Mouse (Mus musculus): ENCODE measurements at regions not wholly inside any gene's neighbourhood (a gene's known extent, or its start where the extent isn't known, plus 50 kb on each side); places are given as distances from the start of the nearest gene placed in this dataset.

DNA sequence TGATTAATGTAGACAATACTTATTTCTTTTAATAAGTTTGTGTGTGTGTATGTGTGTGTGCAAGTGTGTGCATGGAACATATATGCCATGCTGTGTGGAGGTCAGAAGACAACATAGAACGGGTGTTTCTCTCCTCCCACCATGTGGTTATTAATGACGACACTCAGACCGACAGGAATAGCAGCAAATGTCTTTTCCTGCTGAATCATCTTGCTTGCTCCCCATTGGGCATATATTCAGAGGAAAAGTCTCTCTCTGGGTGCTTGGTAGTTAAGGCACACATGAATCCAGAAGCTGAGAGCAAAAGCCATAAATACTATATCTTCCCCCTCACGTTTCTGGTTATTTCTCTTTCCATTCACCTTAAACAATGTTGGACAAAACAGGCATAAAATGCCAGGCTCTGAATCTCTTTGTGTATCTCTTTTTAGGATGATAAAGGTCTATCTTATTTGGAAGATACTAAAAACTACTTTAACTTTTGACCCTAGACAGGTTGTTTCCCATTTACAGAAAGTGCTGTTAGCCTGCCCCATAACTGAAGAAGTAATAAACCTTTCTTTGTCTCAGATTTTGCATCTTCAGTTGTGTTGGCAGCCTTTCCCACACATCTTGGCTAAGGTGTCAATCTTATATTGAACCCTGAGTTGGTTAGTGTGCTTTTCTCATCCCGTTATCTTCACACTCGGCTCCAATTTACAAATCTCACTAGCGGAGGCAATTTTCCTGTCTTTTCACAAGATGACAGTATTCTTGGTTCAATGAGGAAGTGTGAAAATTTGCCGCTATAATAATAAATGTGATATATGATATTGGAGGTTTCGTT, 337.9 kb downstream of the Pdha2 start:
- DNase-seq (ENCODE audit: low read depth), result peak; percentile 56
- TF ChIP-seq CTCF (IDR thresholded peaks at IDR 0.05; ENCODE audit: borderline replicate concordance, extremely low read depth, insufficient read depth, insufficient read length), result no peak
- TF ChIP-seq POLR2A (IDR thresholded peaks at IDR 0.05; ENCODE audit: borderline replicate concordance, extremely low read depth, insufficient read depth, insufficient read length, poor library complexity, severe bottlenecking), result no peak

DNA sequence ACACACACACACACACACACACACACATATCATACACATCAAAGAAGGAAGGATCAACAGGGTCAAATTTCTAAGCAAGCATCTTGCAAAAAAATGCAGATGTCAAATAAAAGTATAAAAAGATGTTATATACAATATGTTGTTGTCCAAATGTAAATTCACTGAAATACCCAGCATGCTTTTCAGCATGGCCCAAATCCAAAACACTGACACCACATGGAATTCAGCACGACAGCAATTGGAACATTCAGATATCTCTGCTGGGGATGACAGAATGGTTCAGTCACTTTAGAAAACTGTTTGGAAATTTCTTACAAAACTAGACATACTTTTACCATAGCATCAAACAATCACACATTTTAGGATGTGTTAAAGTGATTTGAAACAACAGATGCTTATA, 339.6 kb downstream of the Pdha2 start:
- TF ChIP-seq CTCF (IDR thresholded peaks at IDR 0.05; ENCODE audit: borderline replicate concordance, extremely low read depth, insufficient read depth, insufficient read length) (no peak), POLR2A (IDR thresholded peaks at IDR 0.05; ENCODE audit: borderline replicate concordance, extremely low read depth, insufficient read depth, insufficient read length, poor library complexity, severe bottlenecking) (no peak)

DNA sequence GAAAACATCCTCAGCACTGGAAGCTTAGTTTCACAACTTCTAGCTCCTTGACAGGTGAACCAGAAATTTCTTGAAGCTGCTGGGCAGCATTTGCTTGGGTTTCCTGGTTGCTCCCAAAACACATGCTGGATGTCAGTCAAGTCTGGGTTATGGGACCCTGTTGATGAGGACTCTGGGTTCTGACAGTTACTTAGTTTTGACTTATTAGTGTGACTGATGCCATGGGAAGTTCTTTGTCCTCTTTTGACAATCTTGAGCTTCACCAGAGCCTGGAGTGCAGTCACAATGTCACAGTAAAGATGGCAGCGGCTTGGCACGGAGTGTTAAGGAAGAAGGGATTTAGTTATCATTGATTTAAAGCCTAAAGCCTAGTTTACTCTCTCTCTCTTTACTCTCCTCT, 340.9 kb downstream of the Pdha2 start:
- DNase-seq (ENCODE audit: low read depth), result no peak
- TF ChIP-seq CTCF (IDR thresholded peaks at IDR 0.05; ENCODE audit: borderline replicate concordance, extremely low read depth, insufficient read depth, insufficient read length) (no peak), POLR2A (IDR thresholded peaks at IDR 0.05; ENCODE audit: borderline replicate concordance, extremely low read depth, insufficient read depth, insufficient read length, poor library complexity, severe bottlenecking) (no peak)

More for the DNA sequence above, 339.6 kb downstream of the Pdha2 start:
- peak; percentile 37 for DNase-seq (ENCODE audit: low read depth)

DNA sequence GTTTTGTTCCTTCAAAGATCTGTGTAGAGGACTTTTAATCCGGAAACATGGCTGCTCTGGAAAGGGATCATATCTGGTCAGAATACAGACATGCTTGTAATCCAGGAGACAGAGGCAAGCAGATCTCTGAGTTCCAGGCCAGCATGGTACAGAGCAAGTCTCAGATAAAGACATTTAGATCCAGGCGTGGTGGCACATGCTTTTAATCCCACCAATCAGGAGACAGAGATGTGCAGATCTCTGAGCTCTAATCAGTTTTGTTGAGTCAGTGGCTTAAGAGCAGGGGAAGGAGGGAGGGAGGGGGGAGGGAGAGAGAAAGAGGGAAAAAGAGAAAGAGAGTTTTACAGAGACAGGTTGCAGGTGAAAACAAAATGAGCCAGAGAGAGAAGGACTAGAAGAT, 372.0 kb downstream of the Pdha2 start:
- no peak for TF ChIP-seq POLR2A (IDR thresholded peaks at IDR 0.05; ENCODE audit: borderline replicate concordance, extremely low read depth, insufficient read depth, insufficient read length, poor library complexity, severe bottlenecking)
- TF ChIP-seq CTCF (IDR thresholded peaks at IDR 0.05; ENCODE audit: borderline replicate concordance, extremely low read depth, insufficient read depth, insufficient read length), result no peak

DNA sequence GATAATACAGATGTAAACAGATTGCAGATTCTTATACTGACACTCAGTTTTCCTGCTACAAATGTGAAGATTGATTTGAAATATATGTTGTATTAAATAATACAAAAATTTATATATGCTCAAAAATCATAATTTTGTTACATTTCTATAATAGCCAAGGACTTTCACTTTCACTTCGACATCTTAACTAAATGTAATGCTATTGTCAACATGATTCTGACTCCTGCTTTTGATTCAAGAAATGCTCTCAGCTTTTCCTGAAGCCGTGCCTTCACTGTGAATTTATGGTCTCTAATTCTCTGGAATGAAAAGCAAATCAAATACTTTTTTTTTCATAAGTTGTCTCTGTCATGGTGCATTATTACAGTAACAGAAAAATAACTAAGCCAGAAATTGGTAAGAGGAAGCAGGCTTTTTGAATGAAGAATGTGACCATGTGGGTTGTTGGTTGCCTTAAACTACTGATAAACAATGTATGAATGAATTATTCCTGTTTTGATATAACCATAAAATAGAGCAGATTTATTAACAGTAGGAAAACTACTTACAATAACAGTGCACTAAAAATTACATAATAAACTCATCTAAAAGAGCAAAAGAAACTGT, 374.1 kb downstream of the Pdha2 start:
- DNase-seq (ENCODE audit: low read depth), result no peak
- TF ChIP-seq CTCF (IDR thresholded peaks at IDR 0.05; ENCODE audit: borderline replicate concordance, extremely low read depth, insufficient read depth, insufficient read length), result no peak
- TF ChIP-seq POLR2A (IDR thresholded peaks at IDR 0.05; ENCODE audit: borderline replicate concordance, extremely low read depth, insufficient read depth, insufficient read length, poor library complexity, severe bottlenecking), result no peak

More for the DNA sequence above, 372.0 kb downstream of the Pdha2 start:
- DNase-seq (ENCODE audit: low read depth), result no peak

DNA sequence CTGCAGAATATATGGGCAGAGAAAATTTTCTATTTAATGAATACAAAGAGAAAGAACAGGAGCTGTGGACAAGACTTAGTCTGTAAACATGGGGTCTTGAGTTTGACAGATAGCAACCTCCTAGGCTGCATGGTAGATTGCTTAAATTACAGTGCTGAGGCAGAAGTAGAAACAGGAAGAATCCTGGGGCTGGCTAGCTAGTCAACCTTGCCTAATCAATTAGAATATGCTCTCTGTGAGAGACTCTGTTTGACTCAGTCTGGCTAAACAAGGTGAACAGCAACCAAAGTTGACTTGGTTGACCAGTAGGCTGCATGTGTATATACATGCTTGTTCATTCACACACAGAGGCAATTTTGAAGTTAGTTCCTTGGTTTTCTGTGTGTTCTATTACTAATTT, 390.9 kb downstream of the Pdha2 start:
- TF ChIP-seq CTCF (IDR thresholded peaks at IDR 0.05; ENCODE audit: borderline replicate concordance, extremely low read depth, insufficient read depth, insufficient read length) (no peak), POLR2A (IDR thresholded peaks at IDR 0.05; ENCODE audit: borderline replicate concordance, extremely low read depth, insufficient read depth, insufficient read length, poor library complexity, severe bottlenecking) (no peak)
- no peak for DNase-seq (ENCODE audit: low read depth)

DNA sequence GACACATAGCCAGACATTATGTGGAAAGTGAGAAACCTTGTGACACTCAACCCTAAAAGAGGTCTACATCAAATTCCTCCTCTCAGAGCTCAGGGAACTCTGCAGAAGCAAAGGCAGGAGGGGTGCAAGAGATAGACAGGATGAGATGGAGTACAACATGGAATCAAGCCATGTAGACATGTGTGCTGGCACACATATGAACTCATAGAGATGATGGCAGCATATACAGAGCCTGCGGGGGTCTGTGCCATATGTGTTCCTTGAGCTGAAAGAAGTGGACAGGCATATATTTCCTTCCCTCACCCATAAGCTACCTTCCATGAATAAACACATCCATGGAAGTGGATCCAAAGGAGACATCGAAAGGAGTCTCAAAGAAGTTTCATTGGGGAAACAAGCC, 406.6 kb downstream of the Pdha2 start:
- DNase-seq (ENCODE audit: low read depth), result no peak
- no peak for TF ChIP-seq CTCF (IDR thresholded peaks at IDR 0.05; ENCODE audit: borderline replicate concordance, extremely low read depth, insufficient read depth, insufficient read length)

DNA sequence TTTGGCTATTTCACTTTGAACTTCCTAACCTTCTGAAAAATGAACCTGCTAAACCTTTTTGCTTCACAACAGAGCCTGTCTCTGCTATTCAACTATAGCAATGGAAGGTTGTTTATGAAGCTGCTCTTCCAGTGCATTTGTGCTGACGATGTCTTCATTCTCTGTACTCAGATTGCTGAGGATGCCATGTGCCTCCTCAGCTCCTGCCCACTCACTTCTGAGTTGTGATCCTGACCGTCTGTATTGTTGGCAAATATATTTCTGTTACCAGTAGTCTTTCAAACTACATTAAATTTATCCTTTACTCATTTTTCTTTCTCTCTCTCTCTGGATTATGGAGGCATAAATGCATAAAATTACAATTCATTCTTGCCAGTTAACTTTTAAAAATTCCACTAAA, 419.2 kb downstream of the Pdha2 start:
- DNase-seq (ENCODE audit: low read depth), result no peak
- TF ChIP-seq POLR2A (IDR thresholded peaks at IDR 0.05; ENCODE audit: borderline replicate concordance, extremely low read depth, insufficient read depth, insufficient read length, poor library complexity, severe bottlenecking) (no peak), CTCF (IDR thresholded peaks at IDR 0.05; ENCODE audit: borderline replicate concordance, extremely low read depth, insufficient read depth, insufficient read length) (no peak)

DNA sequence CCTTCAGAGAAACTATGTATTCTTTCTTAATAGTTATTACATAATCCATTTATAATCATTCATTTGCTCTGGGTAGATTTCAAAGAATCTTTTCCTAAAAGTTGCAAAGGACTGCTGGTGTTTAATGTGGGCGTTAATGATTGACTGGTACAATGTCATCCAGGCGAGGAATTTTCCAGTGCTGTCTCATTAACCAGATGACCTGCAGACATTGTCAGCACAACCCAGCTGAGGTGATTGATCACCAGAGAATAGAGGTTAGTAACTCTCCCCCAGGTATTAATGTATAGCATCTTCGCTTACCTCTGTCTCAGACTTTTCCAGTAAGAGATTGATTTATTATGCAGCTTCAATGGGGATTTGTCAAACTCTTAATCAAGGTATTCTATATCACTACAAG, 426.5 kb downstream of the Pdha2 start:
- TF ChIP-seq CTCF (IDR thresholded peaks at IDR 0.05; ENCODE audit: borderline replicate concordance, extremely low read depth, insufficient read depth, insufficient read length) (no peak), POLR2A (IDR thresholded peaks at IDR 0.05; ENCODE audit: borderline replicate concordance, extremely low read depth, insufficient read depth, insufficient read length, poor library complexity, severe bottlenecking) (no peak)

DNA sequence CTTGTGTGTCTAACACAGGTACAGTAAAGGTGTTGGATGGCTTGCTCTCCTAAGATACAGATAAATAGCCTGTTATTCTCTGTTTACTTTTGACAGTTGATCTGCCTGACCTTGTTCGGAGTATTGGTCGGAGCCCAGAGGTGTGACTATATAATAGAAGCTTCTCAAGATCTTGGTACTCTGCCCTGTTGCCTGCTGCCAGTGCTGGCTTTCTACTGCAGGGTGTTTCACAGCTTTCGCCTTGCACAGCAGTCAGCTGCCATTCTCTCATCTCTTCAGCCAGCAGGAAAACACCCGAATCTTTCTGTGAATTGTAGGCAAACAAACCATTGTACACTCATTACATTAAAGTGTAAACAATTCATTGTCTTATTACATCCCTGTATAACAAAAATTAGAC, 452.1 kb downstream of the Pdha2 start:
- no peak for DNase-seq (ENCODE audit: low read depth)
- no peak for TF ChIP-seq POLR2A (IDR thresholded peaks at IDR 0.05; ENCODE audit: borderline replicate concordance, extremely low read depth, insufficient read depth, insufficient read length, poor library complexity, severe bottlenecking)
- TF ChIP-seq CTCF (IDR thresholded peaks at IDR 0.05; ENCODE audit: borderline replicate concordance, extremely low read depth, insufficient read depth, insufficient read length), result no peak

More for the DNA sequence above, 426.5 kb downstream of the Pdha2 start:
- DNase-seq (ENCODE audit: low read depth), result peak; percentile 2

DNA sequence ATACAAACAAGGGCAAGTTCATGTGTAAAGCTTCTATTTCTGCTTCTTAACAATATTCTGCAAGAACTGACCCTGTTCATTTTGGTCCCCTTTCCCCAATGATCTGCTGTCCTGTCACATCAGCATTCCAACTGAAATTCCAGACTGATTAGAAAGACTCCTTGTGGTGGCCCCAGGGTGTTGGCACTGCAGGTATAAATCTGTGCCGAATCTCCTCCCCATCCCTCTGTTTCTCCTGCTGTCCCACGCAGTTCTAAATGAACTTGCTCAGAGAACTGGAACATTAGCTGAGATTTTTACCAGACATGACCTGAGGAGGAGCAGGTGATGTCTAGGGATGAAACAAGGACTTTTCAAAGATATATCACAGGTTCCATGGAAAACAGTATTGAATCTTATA, 467.7 kb downstream of the Pdha2 start:
- TF ChIP-seq CTCF (IDR thresholded peaks at IDR 0.05; ENCODE audit: borderline replicate concordance, extremely low read depth, insufficient read depth, insufficient read length), result no peak
- no peak for TF ChIP-seq POLR2A (IDR thresholded peaks at IDR 0.05; ENCODE audit: borderline replicate concordance, extremely low read depth, insufficient read depth, insufficient read length, poor library complexity, severe bottlenecking)
- DNase-seq (ENCODE audit: low read depth), result no peak

DNA sequence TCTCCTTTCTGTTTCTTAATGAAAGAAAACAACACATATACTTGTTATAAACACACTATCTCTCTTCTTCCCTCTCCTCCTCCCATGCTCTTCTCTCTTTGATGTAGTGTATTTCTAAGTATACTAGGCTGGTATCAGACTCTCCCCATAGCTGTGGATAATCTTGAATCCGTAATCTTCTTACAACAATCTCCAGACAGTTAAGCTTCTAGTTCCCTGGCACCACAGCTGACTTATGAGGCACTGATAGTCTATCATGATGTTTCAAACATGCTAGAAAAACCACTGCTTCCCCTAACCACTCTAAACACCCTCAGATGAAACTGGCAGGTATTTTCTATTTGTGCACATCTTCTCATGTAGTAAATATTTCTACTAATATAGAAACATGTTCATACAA, 471.7 kb downstream of the Pdha2 start:
- TF ChIP-seq POLR2A (IDR thresholded peaks at IDR 0.05; ENCODE audit: borderline replicate concordance, extremely low read depth, insufficient read depth, insufficient read length, poor library complexity, severe bottlenecking) (no peak), CTCF (IDR thresholded peaks at IDR 0.05; ENCODE audit: borderline replicate concordance, extremely low read depth, insufficient read depth, insufficient read length) (no peak)
- DNase-seq (ENCODE audit: low read depth), result no peak
